In the genomic region with DNA sequence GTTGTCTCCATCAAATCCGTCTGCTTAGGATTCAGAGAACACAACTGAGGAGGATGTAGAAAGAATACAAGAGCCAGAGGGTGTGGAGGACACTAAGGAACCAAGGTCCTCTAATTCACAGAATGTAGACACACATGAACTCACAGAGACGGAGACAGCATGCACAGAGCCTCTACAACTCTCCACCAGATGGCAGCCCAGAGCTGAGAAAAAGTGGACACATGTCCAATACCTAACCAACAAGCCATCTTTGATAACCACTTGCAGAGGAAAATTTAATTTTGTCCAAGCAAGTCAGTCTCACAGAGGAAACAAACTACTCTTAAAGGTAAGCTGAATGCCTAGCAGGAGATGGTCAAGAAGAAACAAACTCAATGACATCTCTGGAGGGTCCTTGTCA, we compare ENCODE assay signal across 9 mouse cellular contexts. TPM values are rescaled to one million over a fixed set of nuclear protein-coding genes. Genes with fewer than 3 reads are reported as not detected.
A peak's percentile ranks its signal among the peaks of the same experiment; 100 is the strongest.
DNase-seq lines count a peak whose midpoint lies in the region; ATAC-seq and TF ChIP-seq lines count a peak whose summit lies in the region.
"Had no signal": no experiment of that assay in that cellular context is flagged by ENCODE, and none has a peak within 500 bp of the region (broad histone marks: within the 10 kb centered on the region; RNA-seq: fewer than 3 reads in every experiment).

No protein-coding gene starts in this region.

- no peaks in the 10 kb centered on the region for H3K4me1 ChIP-seq in intestine, postnatal 0 days (replicated peaks; ENCODE audit: control insufficient read depth, insufficient read depth, low read length)
- no peaks in the 10 kb centered on the region for H3K4me1 ChIP-seq in intestine, embryonic 16.5 days (ENCODE audit: control insufficient read depth, insufficient read depth, low read length)
- H3K4me1 ChIP-seq in cortical plate, adult 2 months (ENCODE audit: control insufficient read depth, insufficient read depth, low read length): no peaks in the 10 kb centered on the region
- H3K4me1 ChIP-seq in kidney, adult 2 months (ENCODE audit: control insufficient read depth, insufficient read depth, low read length): no peaks in the 10 kb centered on the region
- no peaks in the 10 kb centered on the region for H3K4me1 ChIP-seq in limb, embryonic 14.5 days (ENCODE audit: control insufficient read depth, insufficient read depth, low read length)

- H3K27ac ChIP-seq in intestine, postnatal 0 days (ENCODE audit: low read depth, low read length): no peak overlapping the region
- H3K27ac ChIP-seq in intestine, embryonic 16.5 days (ENCODE audit: low read length): no peak overlapping the region
- no peak overlapping the region for H3K27ac ChIP-seq in cortical plate, adult 2 months (ENCODE audit: insufficient read depth, low read length)
- no peak overlapping the region for H3K27ac ChIP-seq in kidney, adult 2 months (ENCODE audit: insufficient read depth, low read depth, low read length)
- H3K27ac ChIP-seq in limb, embryonic 14.5 days (replicated peaks; ENCODE audit: low read depth, low read length): no peak overlapping the region

- no peak overlapping the region for H3K4me2 ChIP-seq in intestine, postnatal 0 days (replicated peaks; ENCODE audit: low read depth)
- no peak overlapping the region for H3K4me2 ChIP-seq in intestine, embryonic 16.5 days (ENCODE audit: low read depth, low read length)
- H3K4me2 ChIP-seq in limb, embryonic 14.5 days (replicated peaks; ENCODE audit: low read depth, low read length, severe bottlenecking): no peak overlapping the region

- no peak for TF ChIP-seq POLR2A in cortical plate, adult 2 months (IDR thresholded peaks at IDR 0.05; ENCODE audit: extremely low read depth, insufficient read depth, low read length)
- TF ChIP-seq POLR2A in kidney, adult 2 months (IDR thresholded peaks at IDR 0.05; ENCODE audit: low read depth, low read length): no peak
- TF ChIP-seq POLR2A in limb, embryonic 14.5 days (IDR thresholded peaks at IDR 0.05; ENCODE audit: borderline replicate concordance, extremely low read depth, insufficient read depth, insufficient read length): no peak

- ATAC-seq in intestine, postnatal 0 days: no peak
- no peak for ATAC-seq in intestine, embryonic 16.5 days
- ATAC-seq in limb, embryonic 14.5 days (ENCODE audit: low FRiP score, low read depth): no peak
- no peak for ATAC-seq in megakaryocyte, adult 5-6 weeks (ENCODE audit: poor library complexity, severe bottlenecking)

- DNase-seq in adipocyte (ENCODE audit: low spot score): peak; percentile 78
- peak; percentile 65 for DNase-seq in kidney, adult 2 months
- peak; percentile 71 for DNase-seq in limb, embryonic 14.5 days (ENCODE audit: low spot score)
- peak; percentile 73 to 77 for DNase-seq in right cerebral cortex, adult 2 months (ENCODE audit: low spot score in 2 of 2)

- H3K9me3 ChIP-seq in intestine, postnatal 0 days (ENCODE audit: control insufficient read depth): no peaks in the 10 kb centered on the region
- H3K9me3 ChIP-seq in intestine, embryonic 16.5 days (ENCODE audit: control insufficient read depth, low read length): no peaks in the 10 kb centered on the region
- no peaks in the 10 kb centered on the region for H3K9me3 ChIP-seq in limb, embryonic 14.5 days (ENCODE audit: control insufficient read depth, low read length)

- H3K36me3 ChIP-seq in intestine, postnatal 0 days (ENCODE audit: control insufficient read depth, insufficient read depth): no peaks in the 10 kb centered on the region
- no peaks in the 10 kb centered on the region for H3K36me3 ChIP-seq in intestine, embryonic 16.5 days (ENCODE audit: control insufficient read depth, insufficient read depth, low read length)
- H3K36me3 ChIP-seq in kidney, adult 2 months (ENCODE audit: control insufficient read depth, insufficient read depth, low read length): no peaks in the 10 kb centered on the region
- no peaks in the 10 kb centered on the region for H3K36me3 ChIP-seq in limb, embryonic 14.5 days (ENCODE audit: control insufficient read depth, insufficient read depth, low read length)

- H3K27me3 ChIP-seq in intestine, postnatal 0 days (replicated peaks; ENCODE audit: control insufficient read depth, insufficient read depth, low read length): no peaks in the 10 kb centered on the region; the same call in 1 of the 2 replicates
- H3K27me3 ChIP-seq in intestine, embryonic 16.5 days (replicated peaks; ENCODE audit: control insufficient read depth, insufficient read depth, low read length): no peaks in the 10 kb centered on the region
- no peaks in the 10 kb centered on the region; the same call in 1 of the 2 replicates for H3K27me3 ChIP-seq in kidney, adult 2 months (replicated peaks; ENCODE audit: control insufficient read depth, insufficient read depth, low read length)
- no peaks in the 10 kb centered on the region for H3K27me3 ChIP-seq in limb, embryonic 14.5 days (ENCODE audit: control insufficient read depth, insufficient read depth, low read length)

- WGBS in intestine, postnatal 0 days: 8% methylated on average over 2 of the region's 2 CpGs
- WGBS in intestine, embryonic 16.5 days: 9% methylated on average over 2 of the region's 2 CpGs
- 10% methylated on average over 2 of the region's 2 CpGs for WGBS in kidney, adult 2 months
- WGBS in limb, embryonic 14.5 days: 7% methylated on average over 2 of the region's 2 CpGs

- H3K4me3 ChIP-seq in intestine, postnatal 0 days (ENCODE audit: low read depth, low read length): no peak overlapping the region
- no peak overlapping the region for H3K4me3 ChIP-seq in intestine, embryonic 16.5 days (ENCODE audit: low read length)
- no peak overlapping the region for H3K4me3 ChIP-seq in cortical plate, adult 2 months (ENCODE audit: insufficient read depth, low read length)
- no peak overlapping the region for H3K4me3 ChIP-seq in kidney, adult 2 months (ENCODE audit: insufficient read depth, low read depth, low read length)
- no peak overlapping the region for H3K4me3 ChIP-seq in limb, embryonic 14.5 days (replicated peaks; ENCODE audit: low read length)

- peak; percentile 90 for TF ChIP-seq CTCF in intestine, postnatal 0 days (IDR thresholded peaks at IDR 0.05; ENCODE audit: low read depth)
- peak; percentile 80 for TF ChIP-seq CTCF in cortical plate, adult 2 months (IDR thresholded peaks at IDR 0.05; ENCODE audit: extremely low read depth, insufficient read depth, low read length)
- peak; percentile 84 for TF ChIP-seq CTCF in kidney, adult 2 months (conservative IDR thresholded peaks at IDR 0.05; ENCODE audit: insufficient read depth, insufficient read length, low read depth, low read length)

- no peak overlapping the region for H3K9ac ChIP-seq in intestine, postnatal 0 days (ENCODE audit: low read depth, low read length)
- no peak overlapping the region for H3K9ac ChIP-seq in intestine, embryonic 16.5 days (ENCODE audit: low read depth, low read length)
- no peak overlapping the region for H3K9ac ChIP-seq in limb, embryonic 14.5 days (ENCODE audit: low read depth, low read length, severe bottlenecking)

RNA-seq across cellular contexts. Expression of a gene that starts 11.2 kb away (rescaled TPM):
- polyA plus RNA-seq in intestine, postnatal 0 days (2015; fragmentation: Nextera tagmentation; extraction: Ambion mirVana): not detected in 2 replicates
- polyA plus RNA-seq in intestine, embryonic 16.5 days (2015; fragmentation: Nextera tagmentation; extraction: Ambion mirVana): not detected in 2 replicates
- 0.08 and 0.09 TPM in 2 replicates for polyA plus RNA-seq in cortical plate, adult 2 months (2012; rRNA removed)
- polyA plus RNA-seq in kidney, adult 2 months (2012; rRNA removed): not detected in 2 replicates
- polyA plus RNA-seq in limb, embryonic 14.5 days (2012; rRNA removed): 0.04 TPM in 1 of 2 replicates, not detected in the other
- polyA plus RNA-seq in limb, embryonic 14.5 days (2014; fragmentation: Nextera tagmentation; extraction: Ambion mirVana): not detected in 2 replicates
- not detected in 2 replicates for total RNA-seq in megakaryocyte, adult 5-6 weeks (2015)
- not detected in 2 replicates for total RNA-seq in megakaryocyte, adult 5-6 weeks (2017)
- polyA plus RNA-seq: liver, embryonic 16.5 days had no signal

RNA-seq across cellular contexts. Expression of a gene that starts 20.6 kb away (rescaled TPM):
- 0.10 TPM in 1 of 2 replicates, not detected in the other for polyA plus RNA-seq in intestine, postnatal 0 days (2015; fragmentation: Nextera tagmentation; extraction: Ambion mirVana)
- 0.11 and 0.15 TPM in 2 replicates for polyA plus RNA-seq in intestine, embryonic 16.5 days (2015; fragmentation: Nextera tagmentation; extraction: Ambion mirVana)
- not detected in 2 replicates for polyA plus RNA-seq in cortical plate, adult 2 months (2012; rRNA removed)
- not detected in 2 replicates for polyA plus RNA-seq in kidney, adult 2 months (2012; rRNA removed)
- polyA plus RNA-seq in limb, embryonic 14.5 days (2012; rRNA removed): not detected in 2 replicates
- polyA plus RNA-seq in limb, embryonic 14.5 days (2014; fragmentation: Nextera tagmentation; extraction: Ambion mirVana): not detected in 2 replicates
- total RNA-seq in megakaryocyte, adult 5-6 weeks (2015): not detected in 2 replicates
- not detected in 2 replicates for total RNA-seq in megakaryocyte, adult 5-6 weeks (2017)
- polyA plus RNA-seq: liver, embryonic 16.5 days had no signal
